Mouse (Mus musculus) frontal cortex, adult 2 months (tissue): ENCODE results near the gene Rsph14. TPM values are rescaled to one million over a fixed set of nuclear protein-coding genes. Genes with fewer than 3 reads are reported as not detected.

Source experiments
- DNase-seq, 2 experiments: peaks; one replicate each; pipeline ENCODE4 v3.0.0; 2022; ENCODE audit warnings: low spot score in 1 of 2; ENCODE audit errors: extremely low spot score in 1 of 2
- polyA plus RNA-seq: library from polyadenylated mRNA; depleted of rRNA; stranded (reverse); fragments of >200 nt; gene quantifications from 2 replicates; pipeline ENCODE4 v1.2.3, GENCODE M21; 2012

The Rsph14 gene
- polyA plus RNA-seq, 1 experiment = 0.32 TPM

- no peak for DNase-seq
Observed at GRCm38 (mm10) chr10:75001391-75001790, 31.0 kb downstream of the Rsph14 start.

GRCm38 (mm10) chr10:74995377-74995776, 37.0 kb downstream of the Rsph14 start:
- peak in 1 of 2 experiments; percentile 65 for DNase-seq

DNA sequence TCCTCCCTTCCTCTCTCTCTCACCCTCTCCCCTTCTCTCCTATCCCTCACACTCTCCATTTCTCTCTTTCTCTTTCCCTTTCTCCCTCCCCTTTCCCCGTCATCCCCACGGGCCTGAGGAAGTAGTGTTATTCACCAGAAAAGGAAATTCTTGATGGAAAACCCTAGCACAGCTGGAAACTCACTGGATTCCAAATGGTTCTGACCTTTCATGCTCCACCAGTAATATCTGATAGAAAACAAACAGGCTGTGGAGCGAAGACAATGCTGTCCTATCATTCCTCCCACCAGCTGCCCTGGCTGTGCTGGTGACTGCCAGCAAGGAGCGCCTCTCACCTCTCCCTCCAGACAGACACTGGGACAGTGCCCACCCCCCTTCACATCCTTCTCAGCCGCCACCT, 37.5 kb downstream of the Rsph14 start:
- DNase-seq = no peak

DNA sequence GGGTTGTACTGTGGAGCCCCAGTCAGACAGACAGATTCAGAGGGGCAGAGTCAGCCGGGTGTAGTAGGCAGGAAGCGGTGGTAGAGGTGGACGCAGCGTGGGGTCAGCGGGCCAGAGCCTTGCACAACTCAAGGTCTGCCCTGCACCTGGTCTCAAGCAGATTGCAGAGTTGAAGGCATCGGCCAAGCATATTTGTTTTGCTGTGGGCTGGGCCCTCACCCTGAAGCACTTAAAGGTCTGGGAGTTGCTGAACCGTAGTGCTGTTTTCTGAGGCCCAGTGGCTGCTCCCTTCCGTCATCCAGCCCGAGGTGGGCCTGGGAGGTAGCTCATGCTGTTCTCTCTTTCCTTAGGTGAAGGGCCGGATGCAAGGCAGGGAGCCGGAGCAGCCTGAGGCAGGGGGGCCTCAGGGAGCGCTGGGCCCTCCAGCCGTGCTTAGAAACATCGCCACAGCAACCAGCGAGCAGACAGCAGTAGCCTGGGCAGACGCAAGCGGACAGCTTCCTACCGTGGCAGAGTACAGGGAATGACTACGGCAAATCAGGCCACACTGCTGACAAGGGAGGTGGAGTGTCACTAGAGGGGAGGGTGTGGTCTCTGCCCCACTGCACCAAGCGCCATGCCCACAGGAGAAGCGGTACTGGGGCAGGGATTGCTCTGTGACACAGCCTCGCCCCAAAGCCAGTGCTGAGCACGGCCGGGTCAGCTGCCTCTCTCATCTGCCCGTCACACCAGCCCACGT, 41.6 kb downstream of the Rsph14 start:
- no peak for DNase-seq

- no peak for DNase-seq
Observed at GRCm38 (mm10) chr10:74989814-74990213, 42.6 kb downstream of the Rsph14 start.

- DNase-seq = no peak
Observed at GRCm38 (mm10) chr10:74987698-74988470, 44.5 kb downstream of the Rsph14 start.

DNA sequence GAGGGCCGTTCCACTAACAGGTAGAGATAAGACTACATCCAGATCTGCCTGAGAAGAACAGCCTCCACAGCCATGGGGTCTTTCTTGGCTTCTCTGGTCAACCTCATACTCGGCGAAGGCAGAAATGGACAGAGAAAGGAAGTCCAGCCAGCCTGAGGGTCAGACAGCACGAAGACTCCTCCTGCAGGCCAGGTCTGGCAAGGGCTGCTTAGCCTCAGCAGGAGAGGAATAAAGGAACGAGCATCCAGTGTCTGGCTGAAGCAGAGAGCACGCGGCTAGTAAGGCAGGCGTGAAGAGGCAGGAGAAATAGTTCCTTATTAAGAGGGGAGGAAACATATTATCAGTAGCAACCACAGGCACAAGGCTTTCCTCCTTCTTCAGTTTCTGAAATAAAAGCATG, 49.2 kb downstream of the Rsph14 start:
- no peak for DNase-seq

DNA sequence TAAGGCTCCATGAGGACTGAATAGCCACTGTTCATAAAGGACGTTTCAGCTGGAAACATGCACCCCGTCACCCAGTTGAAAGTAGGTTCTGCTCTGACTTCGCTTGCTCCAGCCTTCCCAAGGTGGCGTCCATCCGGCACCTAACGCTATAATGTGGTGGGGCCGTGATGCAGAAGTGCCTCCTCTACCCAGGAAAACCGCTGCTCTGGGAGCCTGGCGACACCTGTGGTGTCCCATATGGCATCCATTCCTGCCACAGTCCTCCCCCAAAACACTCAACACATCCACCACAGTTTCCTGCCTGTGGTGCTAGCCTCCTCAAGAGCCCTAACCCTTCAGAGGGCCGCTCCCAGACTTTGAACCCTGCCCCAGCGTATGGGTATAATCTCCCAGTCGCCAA, 51.2 kb downstream of the Rsph14 start:
- DNase-seq = no peak

DNA sequence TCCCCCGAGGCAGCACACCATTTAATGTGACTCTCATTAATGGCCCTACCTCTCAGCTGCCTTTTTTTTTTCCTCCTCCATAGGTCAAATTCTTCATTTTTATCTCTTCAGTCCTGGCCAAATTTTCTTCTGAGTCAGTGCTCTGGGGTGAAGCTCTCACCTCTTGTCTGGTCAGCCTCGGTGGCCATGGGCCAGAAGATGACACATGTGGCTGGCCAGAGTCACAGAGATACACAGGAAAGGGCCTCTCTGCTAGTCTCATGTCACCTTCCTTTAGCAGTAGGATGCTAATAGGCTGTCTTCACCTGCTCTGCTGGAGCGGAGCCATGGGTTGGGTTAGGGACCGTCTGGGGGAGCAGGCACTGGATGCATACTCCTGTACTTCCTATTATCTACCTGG, 54.3 kb downstream of the Rsph14 start:
- DNase-seq = no peak

- DNase-seq = no peak
Observed at GRCm38 (mm10) chr10:74976429-74976828, 56.0 kb downstream of the Rsph14 start.

DNA sequence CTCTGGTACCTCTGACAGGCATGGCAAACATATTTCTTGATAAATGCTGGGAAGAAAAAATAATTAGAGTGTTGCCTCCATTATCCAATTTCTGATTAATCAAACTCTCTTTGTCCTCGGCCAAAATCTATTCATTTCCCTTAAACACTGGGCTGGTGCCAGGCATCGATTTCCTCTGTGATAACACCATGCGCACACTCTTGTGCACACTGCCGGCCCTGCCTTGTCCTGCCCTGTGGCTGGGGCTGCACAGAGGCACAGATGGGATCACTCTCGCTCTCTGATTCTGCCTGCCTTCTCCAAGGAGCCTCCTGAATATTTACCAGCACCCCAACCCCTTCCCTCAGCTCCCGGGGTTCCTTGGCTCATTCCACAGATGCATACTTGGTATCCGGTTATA, 56.8 kb downstream of the Rsph14 start:
- no peak for DNase-seq

GRCm38 (mm10) chr10:74973026-74973425, 59.4 kb downstream of the Rsph14 start:
- DNase-seq = no peak

DNA sequence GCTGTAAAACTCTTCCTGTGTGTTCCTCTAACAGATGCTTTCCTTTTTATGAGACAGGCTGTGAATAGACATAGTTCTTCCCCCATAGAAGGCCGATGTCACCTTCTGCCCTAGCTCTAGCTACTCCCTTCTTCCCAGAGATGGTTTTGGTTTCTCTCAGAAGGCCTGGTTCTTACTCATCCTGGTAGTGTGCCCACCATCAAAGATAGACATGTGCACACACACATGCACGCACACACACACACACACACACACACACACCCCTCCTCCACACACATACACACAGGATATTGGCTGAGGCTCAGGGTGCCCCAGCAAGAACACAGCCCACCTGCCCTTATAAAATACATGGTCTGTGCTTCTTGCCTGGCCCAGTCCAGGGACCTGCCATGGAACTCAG, 63.1 kb downstream of the Rsph14 start:
- DNase-seq = no peak

GRCm38 (mm10) chr10:74967651-74968267, 64.6 kb downstream of the Rsph14 start:
- DNase-seq = peak in 1 of 2 experiments; percentile 28

DNA sequence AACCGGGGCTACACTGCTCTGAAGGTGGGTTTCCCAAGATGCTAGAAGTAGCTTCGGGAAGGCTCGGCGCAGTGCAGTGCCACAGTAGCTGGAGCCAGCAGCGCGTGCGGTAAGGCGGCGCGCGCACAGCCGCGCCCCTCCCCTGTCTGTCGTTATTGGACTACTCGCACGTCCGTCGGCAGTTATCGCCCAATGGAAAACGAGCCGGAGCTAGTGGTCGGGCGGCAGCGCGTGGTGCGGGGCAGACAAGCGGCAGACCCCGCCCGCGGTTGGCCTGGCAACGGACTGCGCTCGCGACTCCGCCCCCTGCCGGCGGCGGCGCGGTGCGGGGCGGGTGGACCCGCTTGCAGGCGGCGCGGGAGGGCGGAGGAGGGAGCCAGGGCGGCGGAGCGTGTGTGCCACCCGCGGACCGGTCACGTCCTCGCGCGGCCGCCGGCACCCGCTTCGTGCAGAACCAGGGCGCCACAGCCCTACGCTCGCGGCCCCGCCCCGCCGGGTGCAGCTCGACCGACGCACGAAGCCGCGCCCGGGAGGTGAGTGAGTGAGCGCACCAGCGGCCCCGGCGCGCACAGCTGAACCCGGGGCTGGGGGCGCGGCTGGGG, 65.4 kb downstream of the Rsph14 start, which contains the start of gene Gnaz:
TSS of gene Gnaz (plus strand) at position 328 of the 602 bp plus-strand sequence.
- DNase-seq = peak; percentile 97 to 99

- no peak for DNase-seq
Observed at GRCm38 (mm10) chr10:74964380-74964779, 68.0 kb downstream of the Rsph14 start.

DNA sequence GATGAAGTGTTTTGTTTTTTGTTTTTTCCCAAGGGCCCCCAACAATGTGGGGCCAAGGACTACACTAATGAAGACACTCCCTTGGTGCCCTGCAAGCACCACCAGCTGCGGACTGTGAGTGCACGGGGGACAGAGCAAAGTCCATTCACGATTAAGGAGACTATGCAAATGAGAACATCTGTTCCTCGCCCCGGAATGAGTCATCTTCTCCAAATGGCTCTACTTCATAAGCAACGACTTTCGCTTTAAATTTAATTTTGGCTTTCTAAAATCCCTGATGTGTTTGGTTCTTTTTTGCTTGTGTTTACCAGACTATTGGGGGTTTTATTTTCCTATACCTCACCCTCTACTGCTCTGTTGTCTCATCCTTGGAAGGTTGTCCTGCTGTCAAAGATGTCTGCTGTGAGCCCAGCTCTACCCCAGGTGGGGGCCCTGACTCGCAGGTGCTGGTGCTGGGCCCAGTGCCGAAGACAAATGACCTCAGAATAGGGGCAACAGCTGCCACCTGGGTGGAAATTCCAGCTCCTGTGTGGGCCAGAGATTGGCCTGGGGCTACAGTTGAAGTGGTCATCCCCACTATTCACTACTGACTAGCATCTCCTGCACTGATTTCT, 79.4 kb downstream of the Rsph14 start:
- DNase-seq = peak in 1 of 2 experiments; percentile 72

DNA sequence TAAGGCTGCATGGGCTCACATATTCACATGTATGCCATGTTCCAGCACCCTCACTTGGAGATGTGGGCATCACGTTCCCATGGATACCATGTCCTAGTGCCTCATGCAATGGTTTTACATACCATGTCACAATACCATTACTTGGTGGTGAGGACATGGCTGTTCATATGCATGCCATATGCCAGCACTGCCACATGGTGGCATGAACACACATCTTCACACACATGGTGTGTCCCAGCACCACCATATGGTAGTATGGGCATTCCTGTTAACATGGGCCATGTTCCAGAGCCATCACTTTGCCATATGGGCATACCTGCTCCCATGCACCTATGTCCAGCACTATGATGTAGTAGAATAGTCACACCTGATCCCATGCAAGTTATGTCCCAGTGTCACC, 91.6 kb downstream of the Rsph14 start:
- no peak for DNase-seq

DNA sequence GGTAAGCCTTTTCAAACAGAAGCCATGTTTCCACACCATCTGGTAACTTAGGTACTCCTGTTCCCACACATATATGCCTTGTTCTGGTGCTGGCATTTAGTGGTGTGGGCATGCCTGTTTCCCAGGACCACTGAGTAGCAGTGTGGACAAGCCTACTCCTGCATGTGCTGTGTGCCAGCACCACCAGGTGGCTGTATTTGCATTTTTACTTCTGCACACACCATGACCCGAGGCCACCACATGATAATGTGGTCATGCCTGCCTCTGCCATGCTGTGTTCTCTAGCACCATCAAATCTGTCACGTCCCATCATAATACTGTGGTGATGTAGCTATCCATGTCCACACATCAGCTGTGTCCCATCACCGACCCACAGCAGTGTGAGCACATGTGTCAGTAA, 93.1 kb downstream of the Rsph14 start:
- no peak for DNase-seq

- no peak for DNase-seq
Observed at GRCm38 (mm10) chr10:74938410-74938809, 94.0 kb downstream of the Rsph14 start.
